Mouse (Mus musculus): ENCODE data around the gene Gm136. TPM values are rescaled to one million over a fixed set of nuclear protein-coding genes. Genes with fewer than 3 reads are reported as not detected.
A peak's percentile ranks its signal among the peaks of the same experiment; 100 is the strongest.

Gm136 gene
- total RNA-seq, 4 experiments from 2014 or later = not detected

DNA sequence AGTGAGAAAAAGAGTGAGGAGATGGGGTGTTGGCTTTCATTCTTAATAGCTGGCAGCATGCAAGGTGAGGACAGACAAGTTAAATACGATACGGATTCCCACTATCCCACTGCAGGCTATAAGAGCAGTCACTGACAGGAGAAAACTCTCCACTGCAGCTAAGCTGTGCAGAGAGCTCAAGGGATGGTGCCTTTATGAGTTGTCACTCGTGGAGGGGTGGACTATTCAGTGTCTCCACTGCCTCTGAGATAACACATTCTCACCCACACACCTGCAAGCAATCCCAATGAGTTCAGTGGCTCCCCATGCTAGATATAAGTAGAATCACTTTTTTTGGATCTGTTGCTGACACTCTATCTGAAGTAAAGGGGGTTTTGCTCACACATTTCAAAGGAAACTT is 47.9 kb downstream of the Gm136 start:
- no peak for DNase-seq

DNA sequence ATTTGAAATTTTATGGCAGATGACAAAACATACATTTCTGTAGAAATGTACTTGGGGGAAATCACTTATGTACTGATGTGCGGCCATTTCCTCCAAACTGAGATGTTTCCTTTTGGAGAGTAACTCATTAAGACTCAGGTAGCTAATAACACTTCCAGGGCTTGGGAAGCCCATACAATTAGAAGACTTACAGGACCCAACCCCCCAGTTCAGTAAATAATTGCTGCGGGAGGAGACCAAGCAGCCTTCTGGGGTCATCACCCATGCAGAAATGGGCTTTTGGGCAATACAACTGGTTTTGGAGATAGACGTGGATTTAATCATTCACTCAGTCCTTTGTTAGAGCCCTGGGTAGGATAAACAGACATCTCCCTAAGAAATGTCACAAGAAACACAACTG is 48.8 kb downstream of the Gm136 start:
- DNase-seq = no peak

DNA sequence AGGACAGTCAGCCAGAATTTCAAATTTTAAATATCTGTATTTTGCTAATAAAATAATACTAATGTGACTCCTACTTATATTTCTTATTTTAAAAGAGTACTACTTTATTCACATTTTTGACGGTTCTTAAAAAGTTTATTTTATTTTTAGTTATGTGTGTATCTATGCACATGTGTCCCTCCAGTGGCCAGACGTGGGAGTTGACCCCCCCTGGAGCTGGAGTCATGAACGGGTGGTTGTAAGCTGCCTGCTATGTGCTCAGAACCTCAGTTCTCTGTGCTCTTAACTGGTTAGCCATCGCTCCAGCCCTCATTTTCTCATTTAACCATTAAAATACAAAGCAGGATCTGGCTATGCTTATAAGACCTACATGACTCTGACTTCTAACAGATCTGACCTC is 53.0 kb downstream of the Gm136 start:
- no peak for DNase-seq

DNA sequence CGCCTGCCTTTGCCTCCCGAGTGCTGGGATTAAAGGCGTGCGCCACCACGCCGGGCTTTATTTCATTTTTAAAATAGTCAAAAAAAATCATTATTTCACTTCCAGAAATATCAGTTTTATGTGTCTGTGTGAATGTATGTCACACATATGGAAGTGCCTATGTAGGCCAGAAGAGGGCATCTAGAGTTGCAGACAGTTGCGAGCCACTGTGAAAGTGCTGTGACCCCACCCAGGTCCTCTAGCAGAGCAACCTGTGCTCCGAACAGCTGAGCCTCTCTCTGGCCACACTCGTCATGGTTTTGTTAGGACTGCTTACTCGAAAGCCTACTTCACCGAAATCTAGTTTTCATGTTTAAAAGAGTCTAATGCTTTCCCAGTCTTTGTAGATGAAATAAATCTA is 53.8 kb downstream of the Gm136 start:
- no peak for DNase-seq

DNA sequence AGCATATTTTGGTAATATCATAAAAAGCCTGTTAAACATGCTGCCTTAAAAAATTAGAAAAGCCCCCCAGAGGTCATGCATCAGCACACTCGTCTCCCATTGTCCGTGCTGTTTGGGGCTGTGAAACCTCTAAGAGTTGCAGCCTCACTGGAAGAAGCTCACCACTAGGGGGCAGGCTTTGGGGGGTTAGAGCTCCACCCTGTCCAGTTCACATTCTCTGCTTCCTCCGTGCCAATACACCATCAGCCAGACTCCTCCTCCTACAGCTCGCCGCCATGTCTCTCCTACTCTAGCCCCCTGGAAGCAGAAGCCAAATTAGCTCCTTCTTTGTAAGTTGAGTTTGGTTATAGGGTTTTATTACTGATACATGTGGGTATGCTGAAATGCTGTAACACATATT is 54.5 kb downstream of the Gm136 start:
- peak; percentile 54 for DNase-seq

Other genes with a start within 250 kb of the Gm136 start
- 10 to 100 TPM; 62.4 to 84.6 (median 78.6) TPM for gene Akirin2, start 205.3 kb downstream of the Gm136 start, total RNA-seq (2022)
- gene Orc3, start 141.3 kb downstream of the Gm136 start, total RNA-seq (2022) = 10 to 100 TPM; 58.4 to 78.6 (median 70.1) TPM
- gene Rars2, start 141.3 kb downstream of the Gm136 start, total RNA-seq (2022) = 10 to 100 TPM; 29.7 to 38.4 (median 35.2) TPM
- gene Slc35a1, start 68.8 kb downstream of the Gm136 start, total RNA-seq (2022) = 10 to 100 TPM; 42.8 to 55.2 (median 53.0) TPM
- under 1 TPM; 0.31 to 1.00 (median 0.65) TPM for gene Cfap206, start 26.1 kb downstream of the Gm136 start, total RNA-seq (2022)
- gene Smim8, start 22.2 kb upstream of the Gm136 start, total RNA-seq (2022) = 10 to 100 TPM; 17.3 to 26.2 (median 21.9) TPM
- gene Zfp292, start 126.7 kb upstream of the Gm136 start, total RNA-seq (2022) = 10 to 100 TPM; 18.6 to 25.2 (median 22.2) TPM
- not detected for gene Cga, start 137.5 kb upstream of the Gm136 start, total RNA-seq (2022)